Mouse (Mus musculus): ENCODE measurements around the gene Tcap.

Tcap gene

DNA sequence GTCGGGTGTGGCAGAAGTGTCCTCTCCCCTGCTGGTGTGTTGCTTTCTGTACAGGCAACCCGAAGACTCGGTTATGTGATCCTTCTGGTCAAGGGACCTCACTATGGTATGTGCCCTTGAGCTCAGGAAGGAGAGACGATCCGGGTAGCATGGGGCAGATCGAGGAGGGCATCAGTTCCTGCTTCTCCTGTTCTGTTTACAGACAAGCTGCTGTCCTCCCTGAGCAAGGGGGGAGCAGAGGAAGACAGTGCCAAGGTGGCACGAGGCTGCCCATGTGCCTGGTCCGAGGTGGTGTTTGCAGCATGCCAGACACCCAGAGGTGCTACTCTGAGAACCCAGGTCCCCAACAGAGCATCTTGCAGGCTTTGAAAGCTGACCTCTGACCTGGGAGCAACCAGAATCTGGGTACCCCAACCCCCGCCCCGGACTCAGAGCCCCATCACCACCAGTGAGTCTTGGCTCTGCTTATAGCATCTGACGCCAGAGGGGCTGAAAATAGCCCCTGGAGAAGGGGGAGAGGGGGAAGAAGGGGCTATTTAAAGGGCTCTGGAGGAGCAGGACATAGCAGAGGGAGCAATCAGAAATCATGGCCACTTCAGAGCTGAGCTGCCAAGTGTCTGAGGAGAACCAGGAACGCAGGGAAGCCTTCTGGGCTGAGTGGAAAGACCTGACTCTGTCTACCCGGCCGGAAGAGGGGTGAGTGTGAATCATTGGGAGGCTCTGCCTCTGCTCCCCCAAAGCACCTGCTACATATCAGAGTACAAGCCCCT, at the start of gene Tcap:
Tcap (plus strand) TSS at position 551 of the 770 bp plus-strand sequence.
- no peak for DNase-seq (ENCODE audit: low spot score)

DNA sequence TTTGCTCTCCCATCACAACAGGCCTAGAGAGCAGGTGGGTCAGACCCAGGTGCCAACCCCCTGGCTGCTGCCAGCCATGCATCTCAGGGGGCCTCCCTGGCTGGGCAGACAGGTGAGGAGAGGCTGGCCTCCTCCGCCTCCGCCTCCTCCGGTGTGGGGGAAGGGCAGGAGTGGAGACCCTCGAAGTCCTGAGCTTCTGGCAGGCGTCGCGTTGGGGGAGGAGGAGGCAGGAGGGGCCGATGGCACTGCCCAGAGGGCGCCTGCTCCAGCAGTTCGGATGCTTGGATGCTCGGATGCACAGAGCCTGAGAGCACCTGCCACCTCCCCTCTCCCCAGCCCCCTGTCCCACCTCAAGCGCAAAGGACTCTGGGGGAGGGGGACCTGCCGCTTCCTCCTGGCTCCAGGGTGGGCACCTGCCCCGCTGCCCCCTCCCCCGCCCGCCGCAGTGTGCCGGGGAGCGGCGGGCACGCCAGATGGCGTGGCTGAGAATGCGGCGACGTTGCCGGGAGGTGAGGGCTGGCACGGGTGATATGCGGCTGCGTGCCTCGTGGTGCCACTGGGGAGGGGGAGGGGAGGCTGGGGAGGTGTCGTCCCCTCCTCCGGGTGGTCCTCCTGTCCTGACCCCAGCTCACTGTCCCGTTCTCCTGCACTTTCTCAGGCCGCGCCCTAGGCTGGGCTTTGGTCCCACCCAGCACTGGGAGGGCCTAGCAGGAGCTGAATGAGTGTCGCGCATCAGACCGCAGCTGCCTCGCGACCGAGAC, 49.5 kb upstream of the Tcap start:
- DNase-seq (ENCODE audit: low spot score), result no peak

DNA sequence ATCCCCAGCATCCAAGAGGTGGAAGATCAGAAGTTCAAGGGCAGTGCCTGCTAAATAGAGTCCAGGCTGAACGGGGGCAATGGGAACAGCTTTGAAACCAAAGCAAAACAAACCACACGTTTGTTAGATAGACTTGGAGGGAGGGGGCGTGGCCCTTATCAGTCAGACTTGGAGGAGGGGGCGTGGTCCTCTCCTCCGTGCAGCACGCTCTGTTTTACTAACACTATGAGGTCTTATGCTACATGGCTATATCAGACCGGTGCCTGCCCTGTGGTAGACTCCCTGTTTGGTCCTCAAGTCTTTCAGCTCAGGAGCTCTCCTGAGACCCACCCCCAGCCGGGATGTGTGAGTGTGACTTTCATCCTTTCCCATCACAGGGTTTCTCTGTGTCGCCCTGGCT, 48.4 kb upstream of the Tcap start:
- DNase-seq (ENCODE audit: low spot score), result no peak

DNA sequence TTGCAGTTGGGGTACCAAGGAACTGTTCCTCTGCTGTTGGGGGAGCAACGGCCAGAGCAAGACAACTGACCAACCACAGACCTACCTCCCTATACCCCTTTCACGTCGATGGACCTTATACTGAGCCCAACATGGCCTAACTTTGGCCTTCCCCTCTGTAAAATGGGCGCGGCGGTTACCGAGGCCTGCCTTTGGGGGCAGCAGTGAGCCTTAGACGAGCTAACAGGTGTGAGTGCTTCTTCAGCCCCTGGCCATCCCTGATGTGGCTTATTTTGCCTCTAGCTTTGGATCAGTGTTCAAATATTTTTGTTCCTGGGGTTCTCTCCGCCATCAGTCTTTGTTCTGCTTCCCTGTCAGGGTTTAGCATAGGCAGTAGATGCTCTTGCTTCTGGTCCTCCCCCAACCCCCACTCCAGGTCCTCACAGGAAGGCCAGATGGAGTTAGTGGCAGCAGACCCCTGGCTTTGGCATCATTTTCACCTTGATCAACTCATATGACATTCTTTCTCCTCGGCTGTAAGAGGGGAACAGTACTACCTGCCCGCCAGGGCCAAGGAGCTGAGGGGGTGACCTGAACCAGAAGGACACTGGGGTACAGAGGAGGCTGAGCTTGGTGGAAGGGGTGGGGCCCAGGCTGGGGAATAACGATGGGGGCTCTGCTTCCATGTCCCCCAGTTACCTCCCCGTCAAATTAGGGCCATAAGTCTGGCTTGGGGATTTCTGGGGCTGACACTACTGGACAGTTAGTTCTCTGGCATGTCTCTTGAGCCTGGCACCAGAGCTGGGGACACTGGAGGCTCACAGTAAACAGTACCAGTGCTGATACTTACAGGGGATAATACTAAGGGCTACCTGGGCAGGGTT, 47.1 kb upstream of the Tcap start:
- no peak for DNase-seq (ENCODE audit: low spot score)

DNA sequence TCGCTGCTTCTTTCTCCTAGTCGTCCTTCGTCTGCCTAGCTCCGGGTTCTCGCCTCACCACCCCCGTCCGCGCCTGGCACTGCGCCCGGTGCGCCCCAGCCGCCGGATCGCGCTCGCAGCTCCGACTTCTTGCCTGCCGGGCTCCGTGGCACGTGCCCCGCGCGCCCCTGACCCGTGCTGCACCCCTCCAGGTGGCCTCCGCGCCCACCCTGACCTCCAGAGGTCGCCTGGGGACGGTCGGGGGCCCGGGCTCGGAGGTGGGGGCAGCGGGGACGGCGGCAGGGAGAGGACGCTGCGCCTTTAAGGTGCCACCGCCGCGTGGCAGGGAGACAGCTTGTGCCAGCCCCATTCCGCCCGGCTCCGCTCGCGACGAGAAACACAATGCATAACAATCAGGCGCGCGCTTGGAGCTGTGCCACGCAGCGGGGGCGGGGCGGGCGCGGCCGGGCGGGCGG, 45.1 kb upstream of the Tcap start:
- DNase-seq (ENCODE audit: low spot score), result no peak

DNA sequence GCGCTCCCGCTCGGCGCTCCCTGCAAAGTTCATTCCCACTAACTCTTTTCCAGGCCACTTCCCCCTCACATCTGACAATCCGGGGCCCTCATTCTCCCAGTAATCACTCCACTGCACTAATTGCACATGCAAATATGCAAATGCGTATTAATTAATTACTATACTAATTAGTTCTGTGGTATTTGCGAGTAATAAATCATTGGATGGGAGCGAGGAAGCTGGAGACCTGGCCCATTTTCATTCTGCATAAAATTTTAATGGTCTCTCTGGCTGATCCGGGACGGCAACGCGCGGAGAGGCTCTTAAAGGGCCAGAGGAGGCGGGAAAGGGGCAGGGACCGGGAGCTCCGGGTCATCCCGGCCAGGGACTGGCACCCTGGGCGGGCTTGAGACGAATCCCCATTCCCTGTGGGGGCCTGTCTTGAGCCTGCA, 44.5 kb upstream of the Tcap start:
- DNase-seq (ENCODE audit: low spot score), result no peak

DNA sequence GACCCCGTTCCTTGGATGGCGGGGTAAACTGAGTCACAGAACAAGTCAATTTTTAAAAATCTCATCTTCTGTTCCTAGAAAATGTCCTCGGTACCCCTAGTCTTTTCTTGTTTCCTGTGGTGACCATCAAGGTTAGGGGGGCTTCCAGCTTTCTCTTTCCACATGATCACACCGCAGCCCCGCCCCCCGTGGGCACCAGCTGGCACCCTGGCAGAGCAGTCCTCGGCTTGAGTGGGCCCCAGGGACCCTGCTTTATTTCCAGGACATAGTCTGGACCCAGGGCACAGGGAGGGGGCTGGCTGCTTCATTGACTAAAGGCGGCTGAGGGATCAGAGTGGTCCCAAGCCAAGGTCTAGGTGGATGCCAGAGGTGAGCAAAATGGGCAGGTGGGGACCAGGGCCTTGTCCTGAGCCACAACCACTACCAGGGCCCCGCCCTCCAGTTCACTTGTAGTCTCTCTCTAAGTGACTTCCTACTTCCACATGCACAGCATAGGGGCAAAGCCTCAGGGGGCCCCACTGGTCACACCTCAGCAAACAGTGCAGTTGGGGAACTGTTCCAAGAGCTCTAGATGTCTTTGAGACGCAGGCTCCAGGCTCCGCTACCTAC, 43.8 kb upstream of the Tcap start:
- no peak for DNase-seq (ENCODE audit: low spot score)

DNA sequence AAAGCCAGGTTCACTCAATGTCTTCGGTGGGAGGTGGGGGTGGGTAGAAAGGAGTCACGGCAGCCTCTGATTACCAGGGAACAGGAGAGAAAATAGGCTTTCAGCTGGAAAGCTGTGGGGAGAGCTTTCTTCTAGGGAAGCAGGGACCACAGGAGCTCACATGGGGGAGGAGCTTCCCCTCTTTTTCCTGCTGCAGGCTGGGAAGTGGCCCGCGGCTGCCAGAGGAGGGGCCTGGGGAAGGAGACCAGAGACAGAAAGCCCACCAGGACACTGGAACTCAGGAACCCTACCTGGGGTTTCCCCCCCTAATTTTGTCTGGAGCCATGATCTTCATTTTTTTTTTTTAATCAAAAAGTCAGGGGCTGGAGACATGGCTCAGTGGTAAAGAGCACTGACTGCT, 43.0 kb upstream of the Tcap start:
- DNase-seq (ENCODE audit: low spot score), result no peak

DNA sequence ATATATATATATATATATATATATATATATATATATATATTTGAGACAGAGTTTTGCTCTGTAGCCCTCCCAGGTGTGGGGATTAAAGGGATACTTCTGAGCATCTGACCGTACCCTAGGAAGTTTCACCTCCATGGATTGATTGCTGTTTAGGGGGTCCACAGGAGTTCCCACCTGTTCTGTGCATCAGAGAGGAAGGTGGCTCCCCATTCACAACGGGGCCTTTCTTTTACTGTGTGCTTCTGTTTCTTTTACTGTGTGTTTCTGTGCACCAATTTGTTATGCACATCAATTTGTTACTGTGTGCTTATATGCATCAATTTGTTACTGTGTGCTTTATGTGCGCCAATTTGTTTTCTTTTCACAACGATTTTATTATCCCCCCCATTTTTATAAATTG, 42.4 kb upstream of the Tcap start:
- DNase-seq (ENCODE audit: low spot score), result no peak

DNA sequence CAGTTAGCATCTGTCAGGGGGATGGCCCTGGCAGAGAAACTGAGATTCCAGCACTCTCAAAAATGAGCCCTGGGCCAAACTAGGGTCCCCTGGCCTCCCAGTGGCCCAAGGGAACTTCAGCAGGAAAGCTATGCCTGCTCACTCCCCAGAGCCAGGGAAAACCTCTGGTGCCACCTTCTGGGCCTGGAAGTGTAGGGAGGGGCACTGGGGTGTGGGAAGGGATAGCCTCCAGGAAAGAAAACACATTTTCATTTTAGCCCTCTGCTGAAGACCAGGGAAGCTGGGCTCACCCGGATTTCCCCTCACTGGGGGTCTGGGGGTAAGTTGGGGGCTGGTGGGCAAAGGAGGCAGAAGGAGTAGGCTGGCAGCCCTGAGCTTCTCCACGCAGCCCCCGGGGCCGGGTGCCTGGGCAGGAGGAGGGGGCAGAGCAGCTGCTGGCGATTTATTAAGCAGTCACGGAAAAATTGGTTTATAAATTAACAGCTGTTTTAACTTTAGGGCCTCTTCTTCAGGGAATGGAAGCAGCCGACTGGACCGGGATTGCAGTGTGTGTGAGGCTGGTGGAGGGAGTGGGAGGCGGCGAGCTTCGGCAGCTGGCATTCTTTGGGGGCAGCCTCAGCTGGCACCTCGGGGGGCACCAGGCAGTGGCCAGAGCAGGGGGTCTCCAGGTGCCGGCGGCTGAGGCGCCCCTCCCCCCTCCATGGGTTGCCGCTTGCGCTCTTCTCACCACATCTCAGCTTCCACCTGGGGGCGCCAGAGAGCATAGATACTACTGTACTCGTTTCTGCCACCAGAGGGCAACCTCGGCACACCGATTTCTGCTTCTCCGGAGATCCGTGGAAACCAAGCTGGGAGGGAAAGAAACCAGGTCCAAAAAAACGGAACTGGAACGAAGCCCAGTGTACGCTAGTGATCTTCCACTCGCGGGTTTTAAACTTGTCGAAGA, 41.3 kb upstream of the Tcap start:
- peak; percentile 84 for DNase-seq (ENCODE audit: low spot score)

DNA sequence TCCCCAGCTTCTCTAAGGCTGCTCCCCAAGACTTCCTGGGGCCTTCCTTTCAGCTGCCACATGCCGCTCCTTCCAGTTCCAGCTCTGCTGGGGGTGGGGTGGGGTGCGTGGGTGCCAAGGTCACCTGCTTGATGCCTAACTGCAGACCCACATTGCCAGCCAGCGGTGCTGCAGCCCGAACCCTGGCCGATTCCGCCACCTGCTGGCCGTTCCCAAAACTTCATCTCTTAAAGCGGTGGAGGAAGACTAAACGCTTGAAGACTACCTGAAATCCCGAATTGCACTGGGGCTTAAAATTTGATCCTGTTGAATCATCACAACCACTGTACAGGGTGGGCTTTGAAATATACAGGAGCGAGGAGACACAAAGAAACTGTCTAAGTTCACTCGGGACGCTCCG, 38.4 kb upstream of the Tcap start:
- peak; percentile 58 for DNase-seq (ENCODE audit: low spot score)

DNA sequence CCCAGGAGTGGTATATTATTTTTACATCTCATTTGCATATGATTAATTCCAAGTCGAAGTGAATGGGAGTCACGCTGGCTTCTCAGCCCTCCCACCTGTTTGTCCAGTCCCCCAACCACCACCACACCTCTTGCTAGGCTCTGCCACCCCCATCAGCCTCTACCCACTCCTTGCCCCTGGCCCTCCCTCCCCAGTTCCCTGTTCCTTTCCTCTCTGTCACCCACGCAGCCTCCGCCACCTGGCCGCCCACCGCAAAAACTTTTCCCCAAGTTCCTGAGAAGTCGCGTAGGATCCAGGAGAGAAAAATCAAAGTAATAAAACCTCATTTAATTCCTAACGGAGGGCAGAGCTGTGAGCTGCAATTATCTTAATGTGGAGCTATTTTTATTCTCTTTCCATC, 37.4 kb upstream of the Tcap start:
- DNase-seq (ENCODE audit: low spot score), result no peak

DNA sequence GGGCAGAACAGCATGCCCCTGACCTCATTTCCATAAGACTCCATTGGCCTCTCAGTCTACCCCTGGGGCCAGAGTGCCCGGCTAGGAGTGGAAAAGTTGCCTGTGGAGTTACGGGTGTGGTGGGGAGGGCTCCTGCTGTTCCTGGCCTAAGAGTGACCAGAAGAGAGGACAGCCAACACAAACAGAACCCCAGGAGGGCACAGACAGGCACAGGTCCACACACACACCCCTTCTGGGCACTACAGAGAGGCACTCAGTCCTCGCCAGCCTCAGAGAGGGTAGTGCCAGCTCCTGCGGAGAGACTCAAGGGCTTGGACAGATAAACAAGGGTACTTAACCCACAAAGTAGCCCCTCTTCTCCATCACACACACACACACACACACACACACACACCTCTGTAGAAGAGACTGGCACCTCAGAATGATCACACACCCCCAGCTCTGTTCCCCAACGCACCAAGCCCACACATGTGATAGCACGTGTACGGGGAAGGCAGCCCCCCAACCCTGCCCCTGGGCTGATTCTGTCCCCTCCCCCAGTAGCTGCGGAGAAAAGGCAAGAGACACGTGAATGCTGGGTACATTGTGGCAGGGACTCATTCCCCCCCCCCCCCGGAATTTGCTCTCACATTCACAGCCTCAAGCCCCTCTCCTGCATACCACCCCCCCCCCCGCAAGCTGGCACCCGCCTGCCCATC, 36.1 kb upstream of the Tcap start:
- DNase-seq (ENCODE audit: low spot score), result no peak

DNA sequence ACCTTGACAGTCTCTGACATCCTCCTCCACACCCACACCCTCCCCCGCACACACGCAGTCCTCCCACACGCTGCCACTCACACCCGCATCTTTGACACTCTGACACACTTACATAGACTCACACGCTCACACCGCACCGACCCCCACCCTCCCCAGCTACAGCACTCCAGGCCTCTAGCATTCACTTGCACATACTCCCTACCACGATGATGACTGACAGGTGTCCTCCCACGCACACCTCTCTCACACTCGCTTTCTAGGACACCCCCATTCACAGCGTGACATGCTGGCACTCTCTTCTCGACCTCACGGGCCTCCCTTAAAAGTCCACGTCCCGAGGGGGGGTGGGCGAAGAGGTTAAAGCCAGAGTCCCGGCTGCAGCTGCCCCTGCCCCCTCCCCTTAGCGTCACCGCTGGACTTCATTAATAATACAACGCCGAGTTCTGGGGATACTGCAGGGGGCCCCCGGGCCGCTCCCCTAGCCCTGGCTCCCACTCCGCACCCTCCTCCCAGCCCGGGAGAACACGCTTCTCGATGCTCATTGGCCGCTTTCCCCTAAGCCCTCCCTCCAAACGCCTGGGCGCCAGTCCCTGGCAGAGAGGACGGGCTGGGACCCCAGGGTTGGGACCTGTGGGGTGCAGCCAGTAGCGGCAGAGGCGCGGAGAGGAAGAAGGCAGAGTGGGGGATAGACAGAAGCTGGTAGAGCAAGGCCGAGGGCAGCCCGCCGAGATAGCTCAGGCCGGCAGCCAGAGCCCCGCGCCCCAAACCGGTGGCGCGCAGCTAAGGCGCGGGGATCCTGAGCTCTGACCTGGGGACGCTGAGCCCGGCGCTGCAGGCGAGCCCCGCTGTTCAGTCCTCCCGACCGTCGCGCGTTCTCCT, 35.3 kb upstream of the Tcap start, which contains the start of gene Ppp1r1b:
Ppp1r1b (plus strand) TSS at position 322 of the 879 bp plus-strand sequence.
- DNase-seq (ENCODE audit: low spot score), result no peak

DNA sequence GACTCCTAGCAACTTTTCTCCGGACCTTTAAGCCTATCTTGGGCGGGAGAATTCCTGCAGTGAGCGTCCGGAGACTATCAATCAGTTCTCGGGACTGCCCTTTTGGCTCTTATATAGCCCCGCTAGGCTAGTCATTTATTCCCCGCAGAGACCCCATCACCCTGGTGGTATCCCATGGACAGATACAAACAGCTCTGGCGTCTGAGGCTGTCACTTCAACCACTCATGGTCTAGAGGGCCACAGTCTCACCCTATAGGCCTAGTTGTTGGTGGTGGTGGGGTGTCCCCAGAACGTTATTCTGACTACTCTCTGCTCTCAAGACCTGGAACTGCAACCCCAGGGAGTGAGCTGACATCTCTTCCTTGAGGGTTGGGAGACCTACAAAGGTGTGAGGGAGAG, 34.3 kb upstream of the Tcap start:
- no peak for DNase-seq (ENCODE audit: low spot score)

DNA sequence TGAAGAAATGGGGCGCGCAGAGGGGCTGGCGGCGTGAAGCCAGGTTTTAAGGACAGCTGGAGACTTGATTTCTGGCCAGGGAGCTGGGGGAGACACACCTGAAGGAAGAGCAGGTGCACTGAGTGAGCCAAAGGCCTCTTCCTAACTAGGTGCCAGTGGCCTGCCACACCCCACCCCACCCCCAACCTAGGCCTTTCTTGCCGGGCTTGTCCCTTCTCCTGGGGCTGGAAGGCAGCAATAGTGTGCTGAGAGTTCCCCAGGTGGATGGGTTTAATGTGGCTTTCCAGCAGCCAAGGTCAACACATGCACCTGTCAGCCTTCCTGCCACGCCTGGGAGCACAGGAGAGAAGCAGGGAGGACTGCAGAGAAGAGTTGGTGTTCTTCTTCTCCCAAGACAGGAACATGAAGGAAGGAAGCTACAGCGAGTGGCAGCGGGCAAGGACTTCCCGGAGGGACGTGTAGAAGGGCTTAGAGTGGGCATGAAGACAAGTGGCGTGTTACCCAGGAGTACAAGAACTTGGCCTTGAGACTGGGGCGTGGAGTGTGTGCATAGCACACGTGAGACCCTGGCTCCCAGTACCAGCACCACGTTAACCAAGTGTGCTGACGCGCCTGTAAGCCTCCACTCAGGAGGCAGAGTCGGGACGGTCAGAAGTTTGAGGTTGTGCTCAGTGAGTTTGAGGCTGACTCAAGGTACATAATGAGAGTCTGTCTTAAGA, 31.2 kb upstream of the Tcap start:
- no peak for DNase-seq (ENCODE audit: low spot score)

DNA sequence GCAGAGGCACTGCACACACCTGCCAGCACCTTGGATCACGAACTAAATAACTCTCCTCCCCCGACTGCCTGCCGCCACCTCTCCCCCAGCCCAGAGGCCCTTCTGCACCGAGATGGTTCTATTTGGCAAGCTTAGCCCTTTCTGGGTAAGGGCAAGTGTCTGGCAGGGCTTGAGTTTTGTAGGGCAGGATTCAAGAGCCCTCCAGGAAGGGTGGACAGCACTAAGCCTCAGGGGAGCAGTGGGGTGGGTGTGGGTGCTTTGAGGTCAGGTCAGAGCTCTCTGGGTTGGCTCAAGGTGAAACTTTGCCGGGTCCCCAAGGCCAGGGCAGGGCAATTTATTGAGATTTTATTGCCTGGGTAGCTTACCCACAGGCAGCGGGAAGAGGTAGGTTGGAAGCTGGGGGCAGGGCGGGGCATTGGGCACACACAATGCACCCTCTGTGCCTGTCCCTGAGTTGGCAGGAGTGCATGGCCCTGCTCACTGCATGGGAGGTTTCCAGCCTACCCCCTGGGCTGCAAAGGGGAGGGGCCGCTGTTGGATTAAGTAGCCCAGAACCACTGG, 29.9 kb upstream of the Tcap start:
- DNase-seq (ENCODE audit: low spot score), result no peak

DNA sequence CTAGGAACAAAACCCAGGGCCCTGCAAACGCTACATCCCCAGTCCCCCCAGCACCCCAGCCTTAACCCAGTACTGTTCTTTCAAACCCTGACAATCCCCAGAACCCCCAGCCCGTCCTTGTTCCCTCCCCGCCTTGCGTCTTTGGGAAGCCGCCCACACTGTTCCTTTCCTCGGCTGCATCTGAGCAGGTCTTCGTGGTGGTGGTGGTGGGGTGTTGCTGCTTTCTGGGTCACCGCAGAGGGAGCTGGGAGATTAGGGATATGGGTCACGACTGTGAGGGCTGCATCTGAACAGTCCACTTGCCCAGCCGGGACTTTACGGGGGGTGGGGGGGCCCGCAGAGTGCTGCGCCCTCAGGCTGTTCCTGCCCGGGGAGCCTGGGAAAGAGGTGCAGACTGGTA, 29.2 kb upstream of the Tcap start:
- no peak for DNase-seq (ENCODE audit: low spot score)

Measured in c-Kit-positive CD71-positive TER-119-positive erythroid progenitor cells, embryonic 14.5 days (primary cell).